Mouse (Mus musculus) kidney, adult 2 months (tissue): Measurements from ENCODE around the gene Mettl1. TPM values are rescaled to one million over a fixed set of nuclear protein-coding genes. Genes with fewer than 3 reads are reported as not detected.
A peak's percentile ranks its signal among the peaks of the same experiment; 100 is the strongest.

Source experiments
- DNase-seq: peaks from one replicate; pipeline ENCODE4 v3.0.0; 2021
- H3K27ac ChIP-seq: fragments of 200-500 bp; 2 replicates; pipeline ENCODE4 v1.5.1; 2012; ENCODE audit warnings: low read depth, low read length, control low read depth, inconsistent platforms; ENCODE audit not compliant: insufficient read depth
- H3K27me3 ChIP-seq: fragments of 200-500 bp; replicated peaks from 2 replicates; pipeline ENCODE4 v1.6.1; 2012; ENCODE audit warnings: mild to moderate bottlenecking, moderate library complexity, low read length, inconsistent platforms; ENCODE audit not compliant: control insufficient read depth, insufficient read depth
- H3K36me3 ChIP-seq: fragments of 200-500 bp; 2 replicates; pipeline ENCODE4 v1.6.1; 2012; ENCODE audit warnings: mild to moderate bottlenecking, moderate library complexity, low read length, inconsistent platforms; ENCODE audit not compliant: control insufficient read depth, insufficient read depth
- H3K4me1 ChIP-seq: fragments of 200-500 bp; 2 replicates; pipeline ENCODE4 v1.6.1; 2011; ENCODE audit warnings: low read length; ENCODE audit not compliant: control insufficient read depth, insufficient read depth
- H3K4me3 ChIP-seq: fragments of 200-500 bp; 2 replicates; pipeline ENCODE4 v1.5.1; 2011; ENCODE audit warnings: mild to moderate bottlenecking, low read depth, low read length, control low read depth; ENCODE audit not compliant: insufficient read depth
- CTCF ChIP-seq: fragments of 200-500 bp; conservative IDR thresholded peaks from 2 replicates; pipeline ENCODE4 v1.5.1; 2011; ENCODE audit warnings: low read depth, mild to moderate bottlenecking, control low read depth, low read length, moderate library complexity, mixed read lengths; ENCODE audit not compliant: insufficient read depth, insufficient read length
- POLR2A ChIP-seq: fragments of 200-500 bp; IDR thresholded peaks from one replicate; pipeline ENCODE4 v1.6.1; 2011; ENCODE audit warnings: low read depth, low read length, control low read depth
- WGBS: fragments of 180-500 bp; shearing (Covaris S2); methylation state at CpG from one replicate; pipeline ENCODE4 v1.1.7; 2018; 5-methylcytosine and 5-hydroxymethylcytosine counted together
- polyA plus RNA-seq: library from polyadenylated mRNA; depleted of rRNA; stranded (reverse); fragments of >200 nt; gene quantifications from 2 replicates; pipeline ENCODE4 v1.2.3, GENCODE M21; 2012

Mettl1 gene
- polyA plus RNA-seq, 1 experiment: 27.5 TPM

GRCm38 (mm10) chr10:127080901-127081780, 39.9 kb downstream of the Mettl1 start:
- TF ChIP-seq POLR2A: no peak
- no peak for TF ChIP-seq CTCF
- Histone ChIP-seq H3K4me3 (0 out of 2 replicates have a peak overlapping the region, but pooled peaks have one; percentile 13), H3K27ac (no peak overlapping the region), H3K36me3 (no peaks in the 10 kb centered on the region), H3K27me3 (peaks cover 7% of the 10 kb centered on the region), H3K4me1 (0 out of 2 replicates have a peak, but pooled peaks cover 2% of the 10 kb centered on the region)
- DNase-seq: no peak
- WGBS: 7% methylated on average over 48 of the region's 48 CpGs

GRCm38 (mm10) chr10:127081996-127082620, 40.9 kb downstream of the Mettl1 start:
- H3K36me3 ChIP-seq: no peaks in the 10 kb centered on the region
- H3K27me3 ChIP-seq: peaks cover 7% of the 10 kb centered on the region
- no peak for DNase-seq
- whole genome bisulfite sequencing: 39% methylated on average over 8 of the region's 8 CpGs
- no peak for TF ChIP-seq CTCF
- no peak for TF ChIP-seq POLR2A
- no peak overlapping the region for H3K4me3 ChIP-seq
- H3K27ac ChIP-seq: no peak overlapping the region
- H3K4me1 ChIP-seq: 0 out of 2 replicates have a peak, but pooled peaks cover 2% of the 10 kb centered on the region

- no peak for DNase-seq
- H3K4me1 ChIP-seq: 0 out of 2 replicates have a peak, but pooled peaks cover under 1% of the 10 kb centered on the region
- H3K36me3 ChIP-seq: no peaks in the 10 kb centered on the region
- H3K27ac ChIP-seq: no peak overlapping the region
- no peak overlapping the region for H3K4me3 ChIP-seq
- peaks cover 5% of the 10 kb centered on the region for H3K27me3 ChIP-seq
- 46% methylated on average over 8 of the region's 8 CpGs for WGBS
- no peak for TF ChIP-seq POLR2A
- TF ChIP-seq CTCF: no peak
Measured at GRCm38 (mm10) chr10:127083292-127083914, 42.2 kb downstream of the Mettl1 start.

GRCm38 (mm10) chr10:127083915-127084306, 42.7 kb downstream of the Mettl1 start:
- H3K27me3 ChIP-seq: peaks cover 5% of the 10 kb centered on the region
- H3K36me3 ChIP-seq: no peaks in the 10 kb centered on the region
- 40% methylated on average over 5 of the region's 5 CpGs for WGBS
- TF ChIP-seq CTCF: no peak
- TF ChIP-seq POLR2A: no peak
- no peak overlapping the region for H3K27ac ChIP-seq
- no peaks in the 10 kb centered on the region for H3K4me1 ChIP-seq
- DNase-seq: no peak
- no peak overlapping the region for H3K4me3 ChIP-seq

- Histone ChIP-seq H3K27ac (no peak overlapping the region), H3K4me3 (no peak overlapping the region), H3K27me3 (peaks cover 1% of the 10 kb centered on the region; the same call in 1 of the 2 replicates), H3K36me3 (no peaks in the 10 kb centered on the region), H3K4me1 (no peaks in the 10 kb centered on the region)
- DNase-seq: no peak
- 77% methylated on average over 9 of the region's 9 CpGs for WGBS
- TF ChIP-seq POLR2A (no peak), CTCF (no peak)
Measured at GRCm38 (mm10) chr10:127085052-127085451, 43.8 kb downstream of the Mettl1 start.

- no peak overlapping the region for H3K4me3 ChIP-seq
- TF ChIP-seq POLR2A (no peak), CTCF (no peak)
- no peak overlapping the region for H3K27ac ChIP-seq
- no peaks in the 10 kb centered on the region for H3K36me3 ChIP-seq
- H3K4me1 ChIP-seq: no peaks in the 10 kb centered on the region
- 56% methylated on average over 6 of the region's 6 CpGs for WGBS
- DNase-seq: no peak
- 0 out of 2 replicates have a peak, but pooled peaks cover 1% of the 10 kb centered on the region for H3K27me3 ChIP-seq
Measured at GRCm38 (mm10) chr10:127085633-127086032, 44.4 kb downstream of the Mettl1 start.
